Mouse (Mus musculus) bone marrow macrophage, adult 2 months (primary cell): ENCODE results near the gene Poldip2.

Experiments used
- CTCF ChIP-seq: IDR thresholded peaks from 2 replicates; pipeline ENCODE4 v1.5.1; 2012; ENCODE audit warnings: low read depth, mild to moderate bottlenecking, low read length, moderate library complexity
- POLR2A ChIP-seq: IDR thresholded peaks from 2 replicates; pipeline ENCODE4 v1.6.1; 2012; ENCODE audit warnings: mild to moderate bottlenecking, low read depth, low read length, borderline replicate concordance

DNA sequence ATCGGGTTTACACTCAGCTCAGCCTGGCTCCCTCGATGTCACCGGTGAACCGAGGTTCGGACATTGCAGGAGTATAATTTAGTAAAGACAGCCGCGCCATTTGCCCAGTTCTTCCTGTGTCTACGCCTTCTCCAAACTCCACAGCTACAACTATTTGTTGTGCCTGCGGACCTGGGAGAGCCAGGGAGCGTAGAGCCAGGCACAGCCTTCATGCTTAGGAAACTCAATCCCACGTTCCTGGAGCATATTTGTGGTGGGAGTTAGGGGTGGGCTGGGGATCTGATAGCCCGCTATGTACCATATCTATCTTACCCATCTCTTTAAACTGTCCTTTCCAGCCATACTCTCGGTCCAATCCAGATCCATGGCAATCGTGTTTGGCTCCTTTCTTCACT is 24.7 kb downstream of the Poldip2 start:
- TF ChIP-seq CTCF (no peak), POLR2A (no peak)
